Mouse (Mus musculus) hindbrain, postnatal 0 days (tissue): ENCODE results near the gene Yipf3. TPM values are rescaled to one million over a fixed set of nuclear protein-coding genes. Genes with fewer than 3 reads are reported as not detected.

Source experiments
- ATAC-seq: fragments of 200-750 bp; cut with Nextera tagmentation; 2 replicates; pipeline ENCODE4 v1.8.0; 2017; ENCODE audit warnings: mild to moderate bottlenecking, moderate TSS enrichment, moderate library complexity
- DNase-seq: peaks from one replicate; pipeline ENCODE4 v3.0.0-alpha.2; 2015; ENCODE audit warnings: low spot score
- H3K27ac ChIP-seq: fragments of 300-500 bp; sonication (generic); 2 replicates; pipeline ENCODE4 v1.5.1; 2014; ENCODE audit warnings: mild to moderate bottlenecking
- H3K27me3 ChIP-seq: fragments of 300-500 bp; sonication (generic); 2 replicates; pipeline ENCODE4 v1.6.1; 2014; ENCODE audit warnings: low read length, mixed read lengths; ENCODE audit not compliant: insufficient read depth
- H3K36me3 ChIP-seq: fragments of 300-500 bp; sonication (generic); 2 replicates; pipeline ENCODE4 v1.6.1; 2014; ENCODE audit warnings: low read length, mixed read lengths; ENCODE audit not compliant: insufficient read depth
- H3K4me1 ChIP-seq: fragments of 300-500 bp; sonication (generic); 2 replicates; pipeline ENCODE4 v1.6.1; 2014; ENCODE audit warnings: antibody characterized with exemption, low read length, mixed read lengths; ENCODE audit not compliant: insufficient read depth
- H3K4me2 ChIP-seq: fragments of 300-500 bp; sonication (generic); 2 replicates; pipeline ENCODE4 v1.6.1; 2014; ENCODE audit warnings: low read depth, mild to moderate bottlenecking, low read length, moderate library complexity, mixed read lengths
- H3K4me3 ChIP-seq: fragments of 300-500 bp; sonication (generic); 2 replicates; pipeline ENCODE4 v1.5.1; 2014; ENCODE audit warnings: low read length
- H3K9ac ChIP-seq: fragments of 300-500 bp; sonication (generic); replicated peaks from 2 replicates; pipeline ENCODE4 v1.6.1; 2014; ENCODE audit warnings: mild to moderate bottlenecking, low read length, moderate library complexity, mixed read lengths
- H3K9me3 ChIP-seq: fragments of 300-500 bp; sonication (generic); 2 replicates; pipeline ENCODE4 v1.6.1; 2016; ENCODE audit warnings: low read length, mixed read lengths
- CTCF ChIP-seq: IDR thresholded peaks from 2 replicates; pipeline ENCODE4 v1.5.1; 2016; ENCODE audit warnings: antibody characterized with exemption, control low read depth, low read depth
- WGBS: fragments of 180-500 bp; shearing (Covaris S2); extraction: QIAGEN DNeasy Blood & Tissue Kit; methylation state at CpG from one replicate; pipeline ENCODE4 v1.1.7; 2014; 5-methylcytosine and 5-hydroxymethylcytosine counted together
- polyA plus RNA-seq: library from polyadenylated mRNA; unstranded; fragments of >200 nt; fragmentation: Nextera tagmentation; extraction: Ambion mirVana; gene quantifications from 2 replicates; pipeline ENCODE4 v1.2.1, GENCODE M21; 2015
- total RNA-seq: library from RNA; depleted of rRNA; stranded (reverse); fragments of >200 nt; gene quantifications from 2 replicates; pipeline ENCODE4 v1.2.3, GENCODE M21; 2014

The Yipf3 gene
- total and polyA plus RNA-seq, 2 experiments from 2014 or later, result 26.9 to 85.4 TPM

GRCm38 (mm10) chr17:46265502-46265901 is 17.6 kb downstream of the Yipf3 start:
- no peak for TF ChIP-seq CTCF
- Histone ChIP-seq H3K27me3 (no peaks in the 10 kb centered on the region), H3K9ac (no peak overlapping the region), H3K4me2 (no peak overlapping the region), H3K9me3 (no peaks in the 10 kb centered on the region), H3K4me1 (no peaks in the 10 kb centered on the region), H3K36me3 (peaks cover 36% of the 10 kb centered on the region; the same call in 1 of the 2 replicates), H3K4me3 (no peak overlapping the region), H3K27ac (no peak overlapping the region)
- no peak for ATAC-seq
- WGBS, result 76% methylated on average over 12 of the region's 12 CpGs
- no peak for DNase-seq

- H3K27me3 ChIP-seq, result no peaks in the 10 kb centered on the region
- peak; percentile 69 for ATAC-seq
- peaks cover 31% of the 10 kb centered on the region; the same call in 1 of the 2 replicates for H3K36me3 ChIP-seq
- no peak overlapping the region for H3K27ac ChIP-seq
- H3K9me3 ChIP-seq, result no peaks in the 10 kb centered on the region
- no peak overlapping the region for H3K9ac ChIP-seq
- 29% methylated on average over 14 of the region's 14 CpGs for WGBS
- no peaks in the 10 kb centered on the region for H3K4me1 ChIP-seq
- H3K4me3 ChIP-seq, result no peak overlapping the region
- H3K4me2 ChIP-seq, result no peak overlapping the region
- DNase-seq, result peak; percentile 91
- peak; percentile 95 for TF ChIP-seq CTCF
Observed at GRCm38 (mm10) chr17:46265918-46266618, 18.2 kb downstream of the Yipf3 start.

GRCm38 (mm10) chr17:46266986-46267385 is 19.1 kb downstream of the Yipf3 start:
- ATAC-seq, result no peak
- no peak for TF ChIP-seq CTCF

GRCm38 (mm10) chr17:46267511-46267910 is 19.6 kb downstream of the Yipf3 start:
- H3K36me3 ChIP-seq, result peaks cover 17% of the 10 kb centered on the region; the same call in 1 of the 2 replicates
- ATAC-seq (no peak), DNase-seq (no peak)
- TF ChIP-seq CTCF, result no peak
- no peak overlapping the region for H3K4me3 ChIP-seq
- no peak overlapping the region for H3K27ac ChIP-seq
- H3K4me2 ChIP-seq, result no peak overlapping the region
- H3K27me3 ChIP-seq, result no peaks in the 10 kb centered on the region
- H3K4me1 ChIP-seq, result no peaks in the 10 kb centered on the region
- 92% methylated on average over 7 of the region's 7 CpGs for WGBS
- no peaks in the 10 kb centered on the region for H3K9me3 ChIP-seq
- H3K9ac ChIP-seq, result no peak overlapping the region

More at GRCm38 (mm10) chr17:46266986-46267385, 19.1 kb downstream of the Yipf3 start:
- no peak overlapping the region for H3K9ac ChIP-seq
- DNase-seq, result no peak
- 75% methylated on average over 6 of the region's 6 CpGs for WGBS
- H3K9me3 ChIP-seq, result no peaks in the 10 kb centered on the region
- no peak overlapping the region for H3K4me3 ChIP-seq
- H3K36me3 ChIP-seq, result peaks cover 23% of the 10 kb centered on the region; the same call in 1 of the 2 replicates
- H3K27me3 ChIP-seq, result no peaks in the 10 kb centered on the region
- H3K4me1 ChIP-seq, result no peaks in the 10 kb centered on the region
- no peak overlapping the region for H3K27ac ChIP-seq
- H3K4me2 ChIP-seq, result no peak overlapping the region

- Histone ChIP-seq H3K9ac (no peak overlapping the region), H3K27ac (no peak overlapping the region), H3K4me3 (no peak overlapping the region), H3K27me3 (no peaks in the 10 kb centered on the region), H3K36me3 (peaks cover 11% of the 10 kb centered on the region; the same call in 1 of the 2 replicates), H3K9me3 (no peaks in the 10 kb centered on the region), H3K4me2 (no peak overlapping the region), H3K4me1 (no peaks in the 10 kb centered on the region)
- ATAC-seq, result no peak
- no peak for TF ChIP-seq CTCF
- 81% methylated on average over 10 of the region's 10 CpGs for WGBS
- DNase-seq, result no peak
Observed at GRCm38 (mm10) chr17:46268026-46268720, 20.3 kb downstream of the Yipf3 start.

- no peak overlapping the region for H3K9ac ChIP-seq
- no peaks in the 10 kb centered on the region for H3K27me3 ChIP-seq
- ATAC-seq (no peak; the same call in 1 of the 2 replicates), DNase-seq (no peak)
- no peaks in the 10 kb centered on the region for H3K36me3 ChIP-seq
- H3K9me3 ChIP-seq, result no peaks in the 10 kb centered on the region
- no peak overlapping the region for H3K27ac ChIP-seq
- H3K4me1 ChIP-seq, result no peaks in the 10 kb centered on the region
- TF ChIP-seq CTCF, result no peak
- no peak overlapping the region for H3K4me3 ChIP-seq
- H3K4me2 ChIP-seq, result no peak overlapping the region
- WGBS, result 74% methylated on average over 19 of the region's 19 CpGs
Observed at GRCm38 (mm10) chr17:46269771-46270534, 22.1 kb downstream of the Yipf3 start.
